Mouse (Mus musculus): ENCODE measurements around the gene Sdr9c7.
"Not testable (repeated sequence)": the region's sequence is repeated elsewhere in the genome, so short reads cannot be mapped to it uniquely, and the experiment has no call there.

The Sdr9c7 gene

DNA sequence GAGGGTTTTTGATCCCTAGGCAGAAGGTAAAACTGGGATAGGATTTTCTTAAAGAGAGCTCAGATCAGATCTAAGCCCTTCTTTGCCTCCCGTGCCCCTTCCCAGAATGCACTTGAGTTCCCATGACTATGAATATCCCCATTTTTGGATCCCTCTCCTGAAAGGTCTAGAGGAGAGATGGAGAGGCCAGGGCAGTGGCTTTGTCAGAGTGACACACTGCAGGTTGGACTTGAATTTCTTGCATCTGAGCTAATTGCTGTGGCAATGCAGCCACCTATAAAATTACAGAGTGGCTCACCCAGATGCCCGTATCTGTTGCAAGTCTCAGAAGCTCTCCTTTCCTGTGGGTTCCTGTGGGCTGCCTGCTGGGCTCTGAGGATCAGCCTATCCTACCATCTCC lies at the start of gene Sdr9c7:
Gene Sdr9c7 (plus strand): TSS at position 301 of the 400 bp plus-strand sequence.
- no peak for DNase-seq (ENCODE audit: low spot score)

DNA sequence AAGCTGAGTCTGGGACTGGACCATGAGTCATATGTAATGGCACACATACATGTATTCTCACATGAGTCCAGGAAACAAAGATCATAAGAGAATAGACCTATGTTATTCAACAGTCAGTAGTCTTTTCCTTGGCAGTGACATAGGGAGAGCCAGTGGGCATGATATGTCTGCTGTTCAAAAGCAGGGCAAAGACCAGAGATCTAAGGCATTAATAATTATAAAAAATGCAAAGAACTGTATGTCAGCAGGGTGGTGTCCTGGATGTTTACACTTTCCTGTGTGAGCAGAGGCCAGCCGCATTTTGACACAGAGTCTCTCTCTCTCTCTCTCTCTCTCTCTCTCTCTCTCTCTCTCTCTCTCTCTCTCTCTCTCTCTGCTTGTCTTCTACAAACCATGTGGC lies 48.7 kb upstream of the Sdr9c7 start, which contains the start of gene Rdh19:
Gene Rdh19 (plus strand): TSS at position 301 of the 400 bp plus-strand sequence.
- DNase-seq (ENCODE audit: low spot score): no peak

DNA sequence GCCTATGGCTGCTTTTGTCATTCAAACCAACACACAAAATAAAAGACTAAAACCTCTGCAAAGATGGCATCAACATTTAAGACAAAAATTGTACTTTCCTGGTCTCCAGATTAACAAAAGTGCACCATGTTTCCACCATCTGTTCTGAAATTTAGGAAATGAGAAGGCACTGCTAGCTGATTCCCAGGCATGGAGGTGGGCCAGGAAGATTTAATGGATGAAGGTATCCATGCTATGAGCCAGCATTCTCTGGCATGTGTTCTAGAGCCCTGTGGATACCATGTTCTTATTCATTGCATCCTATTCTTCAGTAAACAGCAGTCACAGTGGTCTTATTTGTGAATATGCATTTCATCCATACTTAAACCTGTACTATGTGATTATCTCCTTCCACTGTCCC lies 41.9 kb upstream of the Sdr9c7 start:
- no peak for DNase-seq (ENCODE audit: low spot score)

DNA sequence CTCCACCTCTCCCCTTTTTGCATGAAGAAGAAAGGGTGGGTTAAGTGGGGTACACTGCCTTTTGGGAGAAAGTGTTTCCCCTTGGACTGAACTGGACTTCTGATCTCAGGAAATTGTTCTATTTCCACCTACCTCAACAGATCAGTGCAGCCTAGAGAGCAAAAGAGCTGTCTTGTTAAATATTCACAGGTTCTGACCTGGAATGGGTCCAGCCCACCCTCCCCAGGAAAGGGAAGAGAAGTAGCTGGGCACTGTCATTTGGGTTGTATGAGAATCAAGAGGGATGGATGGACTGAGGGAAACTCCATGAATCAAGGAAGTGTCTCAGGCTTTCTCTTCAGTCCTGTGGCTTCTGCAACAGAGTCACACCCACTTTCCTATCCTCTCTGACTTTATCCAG lies 33.4 kb upstream of the Sdr9c7 start:
- DNase-seq (ENCODE audit: low spot score): no peak

DNA sequence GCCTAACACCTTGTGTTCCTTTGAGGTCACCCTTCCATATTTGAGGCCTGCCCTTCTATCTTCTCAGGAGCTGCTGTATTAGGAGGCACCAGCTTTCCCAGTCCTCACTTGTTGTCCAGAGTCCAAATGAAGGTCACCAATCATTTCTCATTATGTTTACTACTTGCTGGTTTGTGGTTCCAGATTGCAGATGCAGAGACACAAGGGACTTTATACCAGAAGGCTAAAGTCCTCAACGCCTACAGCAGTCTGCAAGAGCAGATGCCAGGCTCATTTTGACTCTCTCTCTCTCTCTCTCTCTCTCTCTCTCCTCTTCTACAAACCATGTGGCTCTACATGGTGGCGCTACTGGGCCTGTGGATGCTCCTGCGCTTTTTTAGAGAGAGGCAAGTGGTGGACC lies 32.1 kb upstream of the Sdr9c7 start, which contains the start of gene Rdh16f2:
Gene Rdh16f2 (plus strand): TSS at position 243 of the 400 bp plus-strand sequence.
- no peak for DNase-seq (ENCODE audit: low spot score)

DNA sequence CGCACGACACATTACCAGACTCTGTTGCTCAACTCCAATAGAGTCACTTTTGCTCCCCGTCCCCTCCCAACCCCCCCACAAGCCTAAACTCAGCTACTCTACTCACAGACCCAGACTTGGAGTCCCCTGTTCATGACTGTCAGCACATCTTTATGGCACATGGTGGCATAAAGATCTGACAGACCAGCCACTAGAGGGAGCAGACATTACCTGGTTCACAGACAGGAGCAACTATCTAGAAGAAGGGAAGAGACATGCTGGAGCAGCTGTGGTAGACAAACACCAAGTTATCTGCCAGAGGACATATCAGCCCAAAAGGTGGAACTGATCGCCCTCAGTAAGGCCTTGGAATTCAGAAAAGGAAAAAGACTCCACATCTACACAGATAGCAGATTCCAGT lies 25.8 kb upstream of the Sdr9c7 start:
- no peak for DNase-seq (ENCODE audit: low spot score)

DNA sequence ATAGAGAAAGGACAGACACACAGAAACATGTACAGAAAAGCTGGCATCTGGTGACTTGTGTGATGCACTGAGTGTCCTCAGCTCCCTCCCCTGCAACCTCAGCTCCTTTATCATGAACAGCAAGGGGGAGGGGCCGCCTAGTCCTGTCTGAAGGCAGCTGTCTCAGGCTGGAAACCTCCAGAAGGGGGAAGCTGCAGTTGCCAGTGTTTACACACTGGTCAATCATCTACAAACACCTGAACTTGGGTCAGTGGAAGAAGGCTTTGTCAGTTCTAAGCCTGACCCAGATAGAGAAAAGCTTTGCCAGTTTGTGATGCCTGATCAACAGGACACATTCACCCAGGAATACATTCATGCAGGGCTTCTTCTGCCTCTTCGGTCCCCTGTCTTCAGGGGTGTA lies 20.6 kb upstream of the Sdr9c7 start:
- DNase-seq (ENCODE audit: low spot score): no peak

DNA sequence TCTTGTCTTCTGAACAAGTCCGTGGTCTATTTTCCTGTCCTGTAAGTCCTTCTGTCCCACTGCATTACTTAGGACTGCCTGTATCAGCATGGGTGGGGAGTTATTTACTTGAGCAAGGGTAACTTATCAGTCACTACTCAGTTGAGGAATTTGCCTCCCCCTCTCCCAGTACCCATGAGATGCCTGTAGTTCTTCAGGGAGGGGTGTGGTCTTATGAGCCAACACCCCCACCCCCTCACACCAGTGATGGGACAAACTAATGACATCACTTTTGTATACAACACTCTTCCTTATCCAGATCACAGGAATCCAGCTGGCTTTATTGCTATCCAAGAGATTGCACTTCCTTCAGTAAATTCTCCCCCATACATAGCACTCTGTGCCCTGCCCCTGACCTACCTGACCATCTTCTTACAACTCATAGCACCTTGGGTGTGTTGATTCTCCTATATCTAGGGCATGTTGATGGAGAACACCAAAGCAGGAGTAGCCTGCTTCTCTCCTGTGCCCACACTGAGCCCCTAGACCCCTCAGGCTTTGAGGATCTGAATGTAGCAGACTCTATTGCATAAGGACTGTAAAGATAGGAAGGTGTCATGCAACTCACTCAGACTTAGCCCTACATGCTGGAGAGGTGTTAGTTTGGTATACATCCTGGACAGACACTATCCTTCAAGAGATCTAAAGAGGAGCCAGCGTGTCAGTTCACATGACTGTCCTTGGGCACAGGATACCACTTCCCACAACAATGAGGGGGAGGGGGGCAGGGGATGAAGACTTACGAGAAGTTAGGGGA lies 19.9 kb upstream of the Sdr9c7 start:
- DNase-seq (ENCODE audit: low spot score): no peak

DNA sequence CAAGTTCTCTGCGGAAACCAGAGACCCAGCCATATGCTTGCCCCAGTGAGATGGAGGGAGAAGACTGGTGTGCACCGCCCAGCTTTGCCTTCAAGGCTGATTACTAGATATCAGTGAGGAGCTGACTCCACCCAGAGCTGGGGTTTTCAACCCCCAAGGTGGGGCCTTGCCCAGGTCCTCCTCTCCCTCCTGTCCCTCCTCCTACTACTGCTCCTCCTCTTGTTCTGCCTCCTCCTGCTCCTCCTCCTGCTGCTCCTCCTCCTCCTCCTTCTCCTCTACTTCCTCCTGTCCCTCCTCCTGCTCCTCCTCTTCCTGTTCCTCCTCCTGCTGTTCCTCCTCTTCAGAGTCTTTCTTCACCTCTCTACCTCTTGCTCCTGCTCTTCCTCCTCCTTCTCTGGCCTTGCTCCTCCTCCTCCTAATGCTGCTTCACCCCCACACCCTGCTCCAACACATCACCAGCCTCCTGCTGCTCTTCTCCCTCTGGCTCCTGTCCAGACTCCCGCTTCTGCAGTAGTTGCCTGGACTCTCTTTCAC lies 19.1 kb upstream of the Sdr9c7 start:
- DNase-seq (ENCODE audit: low spot score): no peak

DNA sequence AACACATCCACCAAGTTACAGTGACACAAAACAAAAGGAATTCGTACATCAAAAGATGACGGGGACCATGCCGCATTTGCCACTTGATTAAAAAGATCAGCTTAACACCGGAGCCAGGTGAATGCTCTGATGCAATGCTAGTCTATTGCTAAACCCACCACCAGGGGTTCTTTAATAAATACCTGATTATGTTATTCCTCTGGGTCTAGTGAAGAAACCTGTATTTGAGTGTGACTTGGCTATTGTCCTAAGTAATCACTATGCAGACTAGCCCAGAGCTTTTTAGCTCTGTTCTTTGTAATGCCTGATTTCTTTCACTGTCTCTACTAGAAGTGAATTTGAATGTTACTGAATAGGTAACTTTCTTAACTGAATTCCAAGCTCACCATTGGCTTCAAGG lies 17.3 kb upstream of the Sdr9c7 start:
- no peak for DNase-seq (ENCODE audit: low spot score)

DNA sequence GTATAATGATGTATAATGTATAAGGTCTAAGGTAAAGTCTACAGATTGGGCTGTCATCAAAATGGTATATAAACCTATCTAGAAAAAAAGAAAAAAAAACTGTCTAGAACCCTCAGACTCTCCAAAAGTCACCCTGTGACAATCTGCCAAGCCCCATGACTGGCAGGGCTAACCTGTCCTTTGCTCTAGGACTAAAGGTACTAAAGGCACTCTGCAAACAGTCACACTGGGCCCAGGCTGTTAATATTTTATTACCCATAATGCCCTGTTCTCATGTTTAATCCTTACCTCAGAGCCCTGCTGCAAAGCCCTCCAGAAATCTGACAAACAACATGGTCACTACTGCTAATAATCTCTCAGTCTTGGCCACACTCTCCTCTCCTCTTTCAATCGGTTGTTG lies 11.8 kb upstream of the Sdr9c7 start:
- DNase-seq (ENCODE audit: low spot score): no peak

DNA sequence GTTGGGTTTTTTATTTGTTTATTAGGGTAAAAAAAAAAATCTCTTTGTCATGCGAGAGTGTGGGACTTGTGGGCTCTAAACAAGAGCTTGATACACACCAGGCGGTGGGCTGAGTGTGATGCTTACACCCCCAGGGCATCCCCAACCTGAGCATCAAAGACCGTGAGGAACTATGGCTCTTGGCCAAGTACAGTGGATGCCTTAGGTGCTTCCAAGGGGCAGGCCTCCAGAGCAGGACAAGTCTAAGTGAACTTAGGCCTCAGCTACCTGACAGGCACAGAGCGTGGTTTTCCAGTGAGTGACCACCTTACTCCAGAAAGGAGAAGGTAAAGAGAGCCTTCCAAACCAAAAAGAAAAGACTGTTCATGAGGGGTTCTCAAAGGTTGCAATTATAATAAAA lies 11.3 kb upstream of the Sdr9c7 start:
- DNase-seq (ENCODE audit: low spot score): no peak

DNA sequence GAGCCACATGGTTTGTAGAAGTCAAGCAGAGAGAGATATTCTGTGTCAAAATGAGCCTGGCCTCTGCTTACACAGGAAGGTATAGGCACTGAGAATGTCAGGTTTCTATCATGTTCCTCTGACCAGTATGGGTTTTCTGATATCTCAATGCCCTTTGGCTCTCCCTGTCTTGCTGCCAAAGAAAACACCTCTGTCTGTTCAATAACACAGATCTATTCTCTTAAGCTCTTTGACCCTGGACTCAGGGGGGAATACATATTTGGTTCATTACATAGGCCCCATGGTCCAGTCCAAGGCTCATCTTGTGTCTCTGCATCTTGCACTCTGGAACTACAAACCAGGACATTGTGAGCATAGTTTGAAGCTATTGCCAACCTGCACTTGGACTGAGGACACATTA lies 9.7 kb upstream of the Sdr9c7 start, which contains the start of gene Rdh7:
Gene Rdh7 (minus strand): TSS at position 213 of the 400 bp plus-strand sequence.
- DNase-seq (ENCODE audit: low spot score): no peak

DNA sequence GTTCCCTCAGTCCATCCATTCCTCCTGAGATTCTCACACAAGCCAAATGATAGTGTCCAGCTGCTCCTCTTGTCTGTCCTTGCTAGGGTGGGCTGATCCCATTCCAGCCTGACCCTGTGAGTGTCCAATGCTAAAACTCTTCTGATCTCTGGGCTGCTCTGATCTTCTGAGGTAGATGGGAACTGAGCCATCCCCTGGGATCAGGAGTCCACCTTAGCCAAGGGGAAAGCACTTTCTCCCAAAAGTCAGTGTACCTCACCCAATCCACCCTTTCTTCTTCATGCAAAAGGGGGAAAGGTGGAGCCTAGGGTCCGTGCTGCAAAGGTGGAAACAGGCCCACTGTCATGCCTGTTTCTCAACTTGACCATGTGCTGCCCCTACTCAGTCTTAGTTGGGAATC lies 6.8 kb upstream of the Sdr9c7 start:
- DNase-seq (ENCODE audit: low spot score): no peak

DNA sequence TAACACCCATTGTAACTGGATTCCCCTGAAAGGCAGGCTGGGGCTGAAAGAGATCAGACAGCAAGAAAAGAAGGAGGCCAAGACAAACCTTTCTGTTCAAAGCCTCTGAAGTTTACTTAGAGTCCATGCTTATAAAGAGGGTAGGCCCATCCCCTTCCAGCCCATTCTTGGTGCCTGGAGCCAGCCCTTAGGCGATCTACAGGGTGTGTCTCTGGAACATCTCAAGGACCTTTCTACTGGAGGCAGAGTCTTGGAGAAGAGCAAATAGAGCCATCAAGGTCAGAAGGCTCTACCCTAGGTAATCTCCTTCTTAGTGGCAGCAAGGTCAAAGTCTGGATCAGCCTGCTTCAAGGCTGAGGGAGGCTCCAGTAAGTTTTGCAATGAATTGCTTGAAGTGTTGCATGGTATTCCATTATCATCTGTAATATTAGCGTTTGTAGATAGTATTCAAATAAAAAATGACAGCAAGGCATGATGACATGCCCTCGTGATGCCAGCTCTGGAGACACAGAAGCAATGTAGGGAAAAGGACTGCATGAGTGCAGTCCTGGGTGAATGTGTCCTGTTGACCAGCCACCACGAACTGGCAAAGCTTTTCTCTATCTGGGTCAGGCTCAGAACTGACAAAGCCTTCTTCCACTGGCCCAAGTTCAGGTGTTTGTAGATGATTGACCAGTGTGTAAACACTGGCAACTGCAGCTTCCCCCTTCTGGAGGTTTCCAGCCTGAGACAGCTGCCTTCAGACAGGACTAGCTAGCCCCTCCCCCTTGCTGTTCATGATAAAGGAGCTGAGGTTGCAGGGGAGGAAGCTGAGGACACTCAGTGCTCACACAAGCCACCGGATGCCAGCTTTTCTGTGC lies 4.9 kb upstream of the Sdr9c7 start:
- DNase-seq (ENCODE audit: low spot score): not testable (repeated sequence)

DNA sequence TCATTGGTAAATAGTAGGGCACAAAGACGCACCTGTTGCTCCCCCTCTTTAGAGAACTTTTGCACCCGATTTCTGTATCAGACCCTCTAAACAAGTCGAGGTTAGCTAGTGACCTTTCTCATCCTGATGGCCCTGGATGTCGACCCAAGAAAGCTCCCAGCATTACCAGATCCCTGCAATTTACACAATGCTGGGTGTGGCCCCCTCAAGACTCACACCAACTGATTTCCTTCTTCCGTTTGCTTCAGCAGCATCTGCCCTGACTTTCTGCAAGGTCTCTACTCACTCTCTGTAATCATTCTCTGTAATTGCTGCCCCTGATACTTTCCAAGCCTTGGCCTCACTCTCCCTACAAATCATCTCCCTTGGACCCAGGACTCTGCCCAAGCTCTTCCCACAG lies 1.6 kb upstream of the Sdr9c7 start:
- no peak for DNase-seq (ENCODE audit: low spot score)

DNA sequence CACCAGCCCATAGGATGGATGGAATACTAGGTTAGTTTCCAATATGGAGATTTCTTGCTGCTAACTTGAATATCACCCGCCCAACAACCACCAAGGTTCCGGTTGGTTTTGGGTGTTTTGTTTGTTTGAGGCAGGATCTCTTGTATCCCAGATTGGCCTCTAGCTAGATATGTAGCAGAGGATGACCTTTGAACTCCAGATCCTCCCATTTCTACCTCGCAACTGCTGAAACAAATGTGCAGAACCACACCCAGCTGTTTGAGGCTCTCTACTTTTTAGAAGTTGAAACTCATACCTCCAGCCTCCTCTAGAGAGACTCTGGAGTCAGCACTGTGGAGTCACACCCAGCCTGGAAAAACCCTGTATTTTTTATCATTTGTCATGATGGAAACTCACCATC lies 812 bp upstream of the Sdr9c7 start:
- no peak for DNase-seq (ENCODE audit: low spot score)

DNA sequence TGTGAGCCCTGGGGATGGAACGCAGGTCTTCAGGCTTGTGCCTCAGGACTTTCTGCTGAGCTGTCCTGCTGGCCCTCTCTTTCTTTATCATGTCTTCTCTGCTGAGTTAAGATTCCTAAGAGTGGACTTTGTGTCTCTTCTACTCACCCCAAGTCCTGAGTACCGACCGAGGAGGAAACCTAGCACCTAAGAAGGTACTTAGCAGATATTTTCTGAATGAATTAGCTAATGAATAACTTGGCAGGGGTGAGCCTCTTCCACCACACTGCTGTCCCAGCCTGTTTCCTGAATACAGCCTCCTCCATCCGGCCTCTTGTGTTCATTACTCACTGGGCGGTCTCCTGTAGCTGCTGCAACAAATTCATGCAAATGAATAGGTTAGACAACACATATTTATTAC lies 1.5 kb downstream of the Sdr9c7 start:
- no peak for DNase-seq (ENCODE audit: low spot score)

DNA sequence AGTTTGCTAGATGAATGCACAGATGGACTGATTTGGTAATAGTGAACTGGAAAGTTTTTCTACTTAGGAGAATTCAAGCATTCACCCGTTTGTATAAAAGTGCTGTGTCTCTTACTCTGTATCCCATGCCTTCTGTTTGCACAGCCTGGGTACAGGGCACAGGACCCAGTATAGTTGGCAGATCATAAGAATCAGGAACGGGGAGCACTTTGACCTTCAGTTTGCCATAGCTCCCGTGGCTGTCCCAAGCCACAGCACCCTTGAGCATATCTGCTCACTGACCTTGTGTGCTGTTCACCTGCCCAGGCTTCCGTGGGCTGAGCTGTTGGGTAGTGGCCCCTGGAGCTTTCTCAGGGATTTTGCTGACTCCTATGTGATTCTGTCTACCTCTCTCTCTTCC lies 3.4 kb downstream of the Sdr9c7 start:
- DNase-seq (ENCODE audit: low spot score): no peak

DNA sequence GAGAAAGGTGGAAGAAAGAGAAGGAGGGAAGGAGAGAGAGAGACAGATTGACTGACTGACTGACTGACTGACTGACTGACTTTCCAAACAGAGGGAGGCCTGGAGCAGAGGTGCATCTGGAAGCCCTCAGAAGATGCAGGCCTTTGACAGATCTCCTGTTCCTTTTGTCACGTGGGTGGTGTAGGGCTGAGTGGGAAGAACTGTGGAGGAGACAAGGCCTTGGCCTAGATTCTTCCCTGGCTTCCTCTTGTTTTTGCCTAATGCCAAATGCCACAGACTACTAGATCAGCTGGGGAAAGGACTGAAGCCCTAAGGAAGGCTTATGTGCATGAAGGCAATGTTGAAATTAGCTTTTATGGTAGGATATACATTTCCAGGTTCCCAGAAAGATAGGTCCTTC lies 4.8 kb downstream of the Sdr9c7 start:
- no peak for DNase-seq (ENCODE audit: low spot score)

DNA sequence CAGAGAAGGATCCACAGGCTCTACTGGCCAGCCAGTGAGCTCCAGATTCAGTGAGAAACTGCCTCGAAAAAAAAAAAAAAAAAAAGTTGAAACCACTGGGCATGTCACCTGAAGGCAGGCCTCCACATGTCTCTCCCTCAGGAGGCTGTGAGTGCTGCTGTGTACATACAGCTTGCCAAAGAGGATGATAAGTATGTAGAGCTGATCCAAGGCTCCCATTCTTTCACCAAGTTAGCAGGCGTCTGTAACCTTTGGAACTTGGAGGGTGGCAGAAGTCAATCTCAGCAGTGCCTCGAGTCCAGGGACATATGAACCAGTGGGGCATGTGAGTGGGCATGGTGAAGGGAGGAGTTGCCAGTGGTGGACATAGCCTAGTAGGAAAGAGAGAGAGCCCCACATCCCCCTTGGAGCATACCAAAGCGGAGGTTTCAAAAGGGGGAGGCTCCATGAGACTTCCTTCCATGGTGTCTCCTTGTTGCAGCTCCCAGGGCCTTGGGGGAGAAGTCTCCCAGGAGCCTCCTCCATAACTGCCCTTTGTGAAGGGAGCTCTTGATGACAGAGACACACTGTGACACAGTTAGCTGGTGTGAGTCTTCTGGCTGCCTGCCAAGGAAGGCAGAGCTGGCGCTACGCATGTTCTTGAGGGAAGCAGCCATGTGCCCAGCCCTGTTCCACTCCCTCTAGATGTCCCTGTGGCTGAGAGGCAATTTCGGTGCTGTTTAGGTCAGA lies 6.6 kb downstream of the Sdr9c7 start:
- peak; percentile 52 for DNase-seq (ENCODE audit: low spot score)

DNA sequence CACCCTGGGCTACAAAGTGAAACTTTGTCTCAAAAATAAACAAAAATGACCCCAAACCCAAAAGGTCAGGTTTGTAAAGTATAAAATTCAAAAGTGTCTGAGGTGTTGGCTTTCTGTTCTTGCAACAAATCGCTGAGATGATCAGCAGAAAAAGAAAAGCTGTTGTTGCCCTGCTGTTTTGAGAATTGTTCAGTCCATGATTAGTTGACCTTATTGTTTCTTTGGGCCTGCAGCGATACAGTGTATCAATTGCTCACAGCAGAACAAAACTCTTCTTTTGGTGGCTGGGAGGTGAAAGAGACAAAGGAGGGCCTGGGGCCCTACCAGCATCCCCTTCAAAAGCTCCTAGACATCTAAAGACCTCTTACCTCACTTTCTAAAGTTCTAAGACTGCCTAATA lies 7.8 kb downstream of the Sdr9c7 start:
- DNase-seq (ENCODE audit: low spot score): peak; percentile 52

All from testis, postnatal 14 days (tissue).